Mouse (Mus musculus) c-Kit-positive CD71-positive TER-119-positive erythroid progenitor cells, embryonic 14.5 days (primary cell): ENCODE data around the gene Cebpa.

ENCODE experiments used
- DNase-seq: peaks from one replicate; pipeline ENCODE4 v3.0.0-alpha.2; 2013; ENCODE audit warnings: low spot score

Gene Cebpa

DNA sequence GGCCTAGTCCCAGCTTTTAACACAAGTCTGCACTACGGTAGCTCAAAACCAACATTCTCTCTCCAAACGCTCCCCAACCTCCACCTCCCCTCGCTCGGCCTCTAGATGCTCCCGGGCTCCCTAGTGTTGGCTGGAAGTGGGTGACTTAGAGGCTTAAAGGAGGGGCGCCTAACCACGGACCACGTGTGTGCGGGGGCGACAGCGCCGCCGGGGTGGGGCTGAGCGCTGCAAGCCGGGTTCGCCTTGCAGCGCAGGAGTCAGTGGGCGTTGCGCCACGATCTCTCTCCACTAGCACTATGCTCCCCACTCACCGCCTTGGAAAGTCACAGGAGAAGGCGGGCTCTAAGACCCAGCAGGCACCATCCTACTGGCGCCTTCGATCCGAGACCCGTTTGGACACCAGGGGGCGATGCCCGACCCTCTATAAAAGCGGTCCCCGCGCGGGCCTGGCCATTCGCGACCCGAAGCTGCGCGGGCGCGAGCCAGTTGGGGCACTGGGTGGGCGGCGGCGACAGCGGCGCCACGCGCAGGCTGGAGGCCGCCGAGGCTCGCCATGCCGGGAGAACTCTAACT, at the start of gene Cebpa:
Gene Cebpa (plus strand): TSS at position 453 of the 573 bp plus-strand sequence.
- DNase-seq: peak; percentile 20

DNA sequence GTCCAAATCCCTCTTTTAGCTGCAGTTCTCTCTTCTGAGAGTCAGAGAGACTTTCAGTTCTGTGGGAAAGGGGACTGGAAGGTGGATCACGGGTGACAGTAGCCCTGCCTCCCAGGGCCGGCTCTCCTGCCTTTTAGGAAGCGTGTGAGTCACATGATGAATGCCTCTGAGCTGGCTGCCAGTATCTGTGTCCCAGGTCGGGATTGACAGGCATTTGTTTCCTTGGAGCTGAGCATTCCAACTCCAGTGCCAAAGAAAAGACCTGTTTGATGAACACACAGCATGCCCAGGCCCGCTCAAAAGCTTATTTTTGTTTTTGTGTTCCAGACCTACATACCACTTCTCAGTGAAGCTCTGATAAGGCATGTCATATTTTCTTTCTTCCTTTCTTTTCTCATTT, 42.4 kb upstream of the Cebpa start:
- DNase-seq: no peak

DNA sequence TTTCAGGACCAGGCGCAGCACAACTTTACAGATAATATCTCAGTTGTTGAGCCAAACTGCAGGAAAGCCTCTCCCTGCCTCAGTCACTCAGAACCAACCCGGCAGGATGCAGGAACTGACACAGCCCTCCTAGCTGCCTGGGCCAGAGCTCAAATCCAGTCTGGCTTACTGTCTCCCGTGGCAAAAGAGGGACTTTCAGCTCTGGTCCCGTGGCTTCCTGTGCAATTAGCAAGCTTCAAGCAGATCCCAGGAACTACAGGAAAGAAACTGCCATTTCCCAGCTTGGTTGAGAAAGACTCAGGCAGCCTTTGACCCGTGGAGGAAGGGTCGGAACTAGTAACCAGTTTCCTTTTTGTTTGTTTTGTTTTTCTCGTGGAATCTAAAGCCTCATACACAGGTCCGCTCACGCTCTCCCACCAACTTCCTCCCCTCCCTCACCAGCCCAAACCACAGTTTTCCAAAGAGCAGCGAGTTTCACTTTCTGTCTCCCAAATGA, 38.2 kb upstream of the Cebpa start:
- no peak for DNase-seq

DNA sequence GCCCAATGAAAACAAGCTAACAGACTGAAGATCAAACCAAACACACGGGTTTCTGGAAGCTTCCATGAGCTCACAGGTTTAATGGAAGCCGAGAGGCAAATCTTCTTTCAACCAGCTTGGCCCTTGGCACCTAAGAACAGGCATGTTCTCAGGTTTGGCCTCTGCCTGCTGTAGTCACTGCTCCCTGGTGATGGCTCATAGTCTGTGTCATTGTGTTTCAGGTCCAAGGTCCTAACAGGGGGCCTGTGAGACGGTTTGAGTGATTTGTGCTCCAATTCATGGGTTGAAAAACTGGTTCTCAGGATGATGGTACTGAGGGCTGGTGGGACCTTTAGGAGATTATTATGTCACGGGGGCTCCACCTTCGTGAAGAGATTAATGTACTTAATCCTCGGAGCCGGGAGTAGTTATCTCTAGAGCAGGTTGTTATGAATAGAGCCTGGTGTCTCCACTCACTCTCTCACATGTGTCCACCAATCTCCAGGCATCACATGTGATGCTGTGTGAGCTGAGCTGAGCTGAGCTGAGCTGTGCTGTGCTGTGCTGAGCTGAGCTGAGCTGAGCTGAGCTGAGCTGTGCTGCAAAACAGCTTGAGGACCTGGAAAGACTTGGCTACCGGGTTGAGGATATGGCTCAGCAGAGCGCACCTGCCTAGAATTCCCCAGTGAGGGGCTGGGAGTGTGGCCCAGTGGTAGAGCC, 37.5 kb upstream of the Cebpa start:
- no peak for DNase-seq

DNA sequence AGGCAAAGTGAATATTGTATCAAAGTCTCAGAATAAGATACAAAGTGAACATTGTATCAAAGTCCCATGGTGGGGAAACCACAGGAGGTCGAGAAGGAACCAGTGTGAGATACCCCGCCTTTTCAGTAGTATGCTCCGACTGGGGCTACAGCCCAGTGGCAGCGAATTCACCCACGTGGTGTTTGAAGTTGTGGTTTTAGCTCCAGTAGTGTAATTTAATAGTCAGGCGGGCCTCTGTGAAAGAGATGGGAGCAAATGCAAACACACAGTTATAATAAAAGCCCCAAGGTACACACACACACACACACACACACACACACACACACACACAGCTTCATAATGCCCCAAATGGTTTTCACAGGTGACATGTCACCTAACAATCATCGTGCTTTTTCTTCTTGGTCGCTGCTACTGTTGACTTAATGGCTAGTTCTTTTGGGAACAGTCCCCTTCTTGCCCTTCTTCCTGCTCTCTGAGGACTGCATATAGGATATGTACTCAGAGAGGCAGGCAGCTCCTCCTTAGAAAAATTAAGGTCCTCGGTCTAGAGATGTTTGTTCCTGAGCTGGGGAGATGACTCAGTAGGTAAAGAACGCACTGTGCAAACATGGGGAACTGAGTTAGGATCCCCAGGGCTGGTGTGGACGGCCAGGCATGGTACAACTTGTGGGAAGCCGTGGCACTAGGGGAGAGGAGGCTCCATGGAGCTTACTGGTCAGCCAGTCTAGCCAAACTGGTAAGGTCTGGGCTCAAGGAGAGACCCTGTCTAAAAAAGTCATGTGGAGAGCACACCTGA, 34.3 kb upstream of the Cebpa start:
- no peak for DNase-seq

DNA sequence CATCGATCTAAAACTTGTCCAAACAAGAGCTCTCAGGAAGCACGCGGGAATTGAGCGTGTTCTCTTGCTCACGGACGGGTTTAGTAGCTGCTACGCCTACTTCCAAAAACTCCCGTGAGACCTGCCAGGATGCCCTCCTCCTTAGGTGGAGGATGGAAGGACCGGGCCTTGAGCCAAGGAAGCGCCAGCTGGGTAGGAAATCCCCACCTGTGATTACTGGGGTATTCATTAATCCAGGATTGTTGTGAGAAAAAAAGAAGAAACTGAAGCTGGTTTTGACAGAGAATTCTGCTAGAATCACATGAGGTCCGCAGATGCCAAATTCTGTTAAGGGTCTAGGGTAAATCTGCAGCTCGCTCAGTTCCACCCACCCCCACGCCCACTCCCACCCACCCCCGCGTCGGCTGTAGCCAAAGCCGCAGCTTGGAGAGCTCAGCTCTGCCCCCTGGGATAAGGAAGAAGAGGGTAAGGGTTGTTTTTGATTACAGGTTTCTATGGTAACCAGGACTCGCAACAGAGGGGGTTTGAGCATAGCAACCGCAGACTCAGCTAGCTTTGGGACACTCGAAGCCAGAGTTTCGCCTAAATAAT, 32.7 kb upstream of the Cebpa start:
- no peak for DNase-seq

DNA sequence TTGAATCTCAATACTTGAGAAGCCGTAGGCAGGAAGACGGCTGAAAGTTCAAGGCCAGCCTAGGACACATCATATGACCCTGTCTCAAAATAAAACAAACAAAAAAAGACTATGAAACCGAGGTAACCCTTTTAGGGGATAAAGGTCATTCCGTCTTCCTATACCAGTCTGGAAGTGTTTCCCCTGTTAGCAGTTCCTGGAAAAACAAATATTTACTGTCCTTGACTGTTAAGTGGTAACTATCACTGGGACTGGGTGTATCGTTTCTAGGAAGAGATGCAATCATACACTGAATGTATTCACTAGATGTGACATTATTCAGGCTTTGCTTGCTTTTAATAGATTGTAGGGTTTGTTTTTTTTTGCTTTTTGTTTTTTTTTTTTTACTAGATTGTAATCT, 28.5 kb upstream of the Cebpa start:
- no peak for DNase-seq

DNA sequence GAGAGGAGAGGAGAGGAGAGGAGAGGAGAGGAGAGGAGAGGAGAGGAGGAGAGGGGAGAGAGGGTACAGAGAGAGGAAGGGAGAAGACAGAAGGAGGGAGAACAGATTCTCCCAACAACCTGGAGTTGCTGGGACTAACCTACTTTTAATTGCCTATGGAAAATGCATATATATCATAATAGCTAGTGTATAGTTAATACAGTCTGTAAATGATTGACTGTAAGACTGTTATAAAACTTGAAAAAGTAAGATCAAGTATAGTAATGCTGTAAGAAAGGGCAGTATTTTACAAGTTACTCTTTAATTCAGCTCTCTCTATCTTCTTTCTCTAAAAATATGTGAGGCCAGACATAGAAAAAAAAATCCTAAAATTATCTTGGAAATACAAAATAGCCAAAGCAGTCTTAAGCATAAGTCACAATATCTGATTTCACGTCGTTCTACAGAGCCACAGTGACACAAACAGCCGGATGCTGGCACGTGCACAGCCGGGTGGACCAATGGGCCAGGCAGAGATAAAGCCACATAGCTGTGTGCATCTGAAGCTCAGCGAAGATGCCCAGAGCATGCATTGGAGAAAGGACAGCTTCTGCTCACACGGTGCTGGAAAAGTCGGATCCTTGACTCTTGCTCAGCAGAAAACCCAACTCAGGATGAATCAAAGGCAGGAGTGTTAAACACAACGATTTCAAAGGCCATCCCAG, 24.0 kb upstream of the Cebpa start:
- DNase-seq: no peak

DNA sequence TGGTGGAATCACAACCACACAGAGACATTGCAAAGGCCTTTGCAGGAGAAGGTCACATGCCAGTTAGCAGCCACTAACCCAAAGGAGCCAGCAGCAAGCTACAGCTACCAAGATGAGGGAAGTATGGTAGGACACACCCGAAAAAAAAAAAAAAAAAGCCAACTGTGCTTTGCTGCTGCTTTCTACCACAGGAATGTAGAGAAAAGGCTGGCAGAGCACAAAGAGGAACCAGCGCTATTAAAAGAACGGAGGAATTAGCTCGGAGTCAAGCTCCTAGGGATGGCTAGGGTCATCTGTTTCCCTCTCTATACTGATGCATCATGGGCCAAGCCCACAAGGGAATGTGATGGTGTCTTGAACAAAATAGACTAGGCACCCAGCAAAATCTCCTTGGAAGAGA, 20.3 kb upstream of the Cebpa start:
- no peak for DNase-seq

DNA sequence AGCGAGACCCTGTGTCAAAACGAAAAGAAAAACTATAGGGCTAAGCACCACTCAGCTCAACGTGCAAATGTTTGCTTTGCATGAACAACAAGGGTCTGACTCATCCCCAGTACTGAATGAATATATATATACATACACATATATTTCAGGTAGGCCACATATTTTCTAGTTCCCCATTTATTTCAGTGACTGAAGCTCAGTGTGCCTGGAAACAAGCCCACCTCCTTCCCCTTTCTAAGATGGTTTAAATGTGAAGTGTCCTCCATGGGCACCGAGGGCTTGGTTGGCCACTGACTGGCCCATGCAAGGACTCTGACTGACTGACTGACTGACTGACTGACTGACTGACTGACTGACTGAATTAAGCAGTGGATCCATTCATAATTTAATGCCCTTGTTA, 19.6 kb upstream of the Cebpa start:
- DNase-seq: no peak

DNA sequence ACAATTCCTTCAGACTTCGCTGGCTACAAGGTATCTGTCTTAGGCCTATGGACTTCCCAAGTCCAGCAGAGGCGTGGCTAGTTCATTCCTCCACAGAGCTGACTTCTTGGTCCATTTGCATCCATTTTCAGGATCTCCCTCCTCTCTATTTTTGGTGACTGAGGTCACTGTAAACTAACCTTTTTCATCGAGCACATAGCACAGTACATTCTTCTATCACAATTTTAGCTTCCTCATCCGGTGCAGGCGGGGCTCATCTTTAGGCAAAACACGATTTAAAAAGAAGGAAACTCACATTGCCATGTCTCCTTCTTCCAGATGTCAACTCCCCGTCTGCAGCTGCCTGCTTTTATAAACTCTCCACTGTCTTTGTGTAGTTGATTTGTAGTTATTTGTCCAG, 12.5 kb upstream of the Cebpa start:
- no peak for DNase-seq

DNA sequence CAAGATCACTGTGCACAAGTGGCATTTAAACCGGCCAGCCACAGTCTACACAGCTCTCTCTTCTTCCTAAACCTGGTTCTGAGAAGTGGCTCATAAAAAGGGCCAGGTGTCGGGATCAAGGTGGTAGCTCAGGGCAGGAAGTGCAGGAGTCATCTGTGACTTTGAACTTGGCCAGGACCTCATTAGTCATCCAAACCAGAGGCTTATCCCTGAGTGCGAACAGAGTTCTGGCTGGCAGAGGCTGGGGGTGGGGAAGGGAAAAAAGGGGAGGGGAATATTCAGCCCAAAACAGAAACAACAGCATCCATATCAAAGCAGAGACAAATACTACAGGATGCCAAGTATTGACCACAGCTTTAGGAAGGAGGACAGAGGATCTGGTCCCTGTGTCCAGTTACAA, 11.5 kb upstream of the Cebpa start:
- no peak for DNase-seq

DNA sequence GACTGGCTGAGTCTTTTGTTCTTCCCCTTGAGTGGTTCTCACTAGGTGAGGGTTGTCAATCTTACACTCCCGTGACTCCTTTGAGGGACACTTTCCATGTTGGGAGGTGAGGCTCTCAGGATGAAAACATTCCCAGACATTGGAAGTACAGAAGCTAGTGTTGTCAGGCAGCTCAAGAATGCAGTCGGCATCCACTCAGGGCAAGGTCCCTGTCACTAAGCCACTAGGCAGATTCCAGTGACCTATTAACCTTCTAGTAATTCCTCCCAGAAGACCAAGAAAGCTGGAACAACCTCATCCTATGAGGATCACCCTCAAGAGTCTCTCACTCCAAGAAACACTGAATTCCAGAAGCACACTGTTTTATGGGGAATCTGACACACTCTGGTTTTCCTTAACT, 11.0 kb upstream of the Cebpa start:
- no peak for DNase-seq

DNA sequence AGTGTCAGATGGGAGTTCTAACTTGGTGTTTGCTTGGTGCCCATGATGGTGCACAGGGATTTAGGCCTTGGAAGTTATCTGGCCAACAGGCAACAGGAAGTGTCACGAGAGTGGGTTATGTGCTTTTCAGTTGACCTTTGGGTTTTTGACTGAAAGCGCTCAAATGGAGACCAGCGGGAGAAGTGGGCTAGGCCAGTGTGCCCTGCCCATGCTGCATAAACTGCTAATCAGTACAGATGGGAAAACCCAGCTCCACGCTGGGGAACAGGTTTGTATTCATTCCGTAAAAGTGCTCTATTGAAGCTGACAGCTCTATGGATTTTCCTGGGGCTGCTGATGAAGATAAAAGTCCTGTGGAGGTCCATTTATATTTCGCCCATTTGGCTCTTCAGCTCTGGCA, 10.4 kb upstream of the Cebpa start:
- DNase-seq: no peak

DNA sequence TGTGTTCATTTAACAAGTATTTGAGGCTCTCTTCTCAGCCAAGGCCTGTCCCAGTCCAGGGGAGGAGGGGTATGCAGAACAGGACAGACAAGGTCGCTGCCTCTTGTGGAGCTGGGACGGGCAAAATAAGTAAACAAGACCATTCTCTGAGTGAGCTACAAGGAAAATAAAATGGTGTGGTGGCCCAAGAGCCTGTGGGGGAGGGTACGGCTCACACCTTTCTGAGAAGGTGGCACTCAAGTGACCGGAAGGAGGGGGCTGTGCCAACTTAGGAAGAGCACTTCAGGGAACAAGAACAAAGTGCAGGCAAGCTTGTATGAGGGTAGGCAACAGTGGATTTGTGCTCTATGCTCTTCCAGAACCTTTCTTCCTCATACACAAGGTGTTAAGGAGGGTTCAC, 6.0 kb upstream of the Cebpa start:
- DNase-seq: no peak

DNA sequence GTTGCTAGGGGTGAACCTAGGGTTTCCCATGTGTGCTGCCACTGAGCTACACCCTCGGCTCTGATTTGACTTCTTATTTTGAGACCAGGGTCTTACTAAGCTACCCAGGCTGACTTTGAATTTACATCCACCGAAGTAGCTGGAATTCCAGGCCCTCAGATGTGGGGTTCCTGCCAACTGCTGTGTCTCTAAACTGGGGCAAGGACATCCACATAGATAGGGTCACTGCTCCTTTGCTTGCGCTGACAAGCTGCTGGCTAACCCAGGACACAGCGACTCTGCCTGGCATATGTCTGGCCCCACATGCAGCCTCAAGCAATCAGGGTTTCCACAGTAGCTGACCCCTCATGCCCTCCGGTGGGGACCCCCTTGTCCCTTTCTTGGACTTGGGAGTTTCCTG, 5.4 kb upstream of the Cebpa start:
- no peak for DNase-seq

DNA sequence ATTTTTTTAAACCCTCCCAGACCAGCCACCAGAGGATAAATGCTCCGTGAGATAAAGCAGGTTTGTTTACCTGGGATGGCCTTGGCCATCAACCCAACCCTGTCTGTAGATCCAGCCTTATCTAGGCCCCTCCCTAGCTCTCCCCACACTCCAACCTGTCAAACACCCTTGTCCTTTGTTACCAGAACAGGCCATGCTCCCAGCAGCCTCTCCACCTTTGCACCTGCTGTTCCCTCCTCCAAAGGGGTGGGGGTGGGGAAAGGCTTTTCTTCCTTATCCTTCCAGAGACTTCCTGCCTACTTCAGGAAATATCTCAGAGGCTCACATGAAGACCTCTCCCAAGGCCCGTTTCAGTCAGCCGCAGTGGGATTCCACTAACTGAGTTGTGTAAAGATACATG, 2.6 kb upstream of the Cebpa start:
- no peak for DNase-seq

DNA sequence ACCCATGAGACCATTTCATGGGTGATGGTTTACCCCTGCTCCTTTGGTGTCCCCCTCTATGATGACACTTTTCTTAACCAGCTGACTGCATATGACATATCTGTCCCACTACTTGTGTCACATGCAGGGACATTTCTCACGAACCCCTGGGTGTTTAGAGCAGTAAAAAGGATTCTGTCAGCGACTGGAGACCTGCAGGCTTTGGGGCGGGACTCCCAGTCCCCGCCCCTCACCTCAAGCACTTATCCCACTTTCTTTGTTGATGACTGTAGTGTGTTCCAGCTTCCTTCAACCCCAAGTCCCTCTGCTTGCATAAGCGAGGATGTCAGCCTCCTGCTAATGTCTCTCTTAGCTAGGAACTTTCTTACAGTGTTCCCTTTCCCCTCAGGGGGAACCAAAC, 2.0 kb upstream of the Cebpa start:
- DNase-seq: no peak

DNA sequence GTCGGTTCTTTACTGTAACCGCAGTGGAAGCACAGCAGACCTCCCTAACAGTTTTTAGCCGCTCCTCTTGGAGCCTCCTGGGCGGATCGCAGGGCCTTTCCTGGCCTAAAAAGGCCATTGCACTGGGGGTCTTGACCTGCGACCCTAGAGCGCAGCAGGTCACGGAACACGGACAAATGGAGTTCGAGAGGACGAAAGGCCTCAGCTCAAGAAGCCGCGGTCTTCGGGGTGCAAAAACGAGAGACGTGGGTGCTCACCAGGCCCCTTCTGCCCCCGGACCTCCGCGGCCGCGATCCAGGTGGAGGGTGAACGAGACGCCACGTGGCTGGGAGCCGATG, 1.4 kb upstream of the Cebpa start:
- no peak for DNase-seq

DNA sequence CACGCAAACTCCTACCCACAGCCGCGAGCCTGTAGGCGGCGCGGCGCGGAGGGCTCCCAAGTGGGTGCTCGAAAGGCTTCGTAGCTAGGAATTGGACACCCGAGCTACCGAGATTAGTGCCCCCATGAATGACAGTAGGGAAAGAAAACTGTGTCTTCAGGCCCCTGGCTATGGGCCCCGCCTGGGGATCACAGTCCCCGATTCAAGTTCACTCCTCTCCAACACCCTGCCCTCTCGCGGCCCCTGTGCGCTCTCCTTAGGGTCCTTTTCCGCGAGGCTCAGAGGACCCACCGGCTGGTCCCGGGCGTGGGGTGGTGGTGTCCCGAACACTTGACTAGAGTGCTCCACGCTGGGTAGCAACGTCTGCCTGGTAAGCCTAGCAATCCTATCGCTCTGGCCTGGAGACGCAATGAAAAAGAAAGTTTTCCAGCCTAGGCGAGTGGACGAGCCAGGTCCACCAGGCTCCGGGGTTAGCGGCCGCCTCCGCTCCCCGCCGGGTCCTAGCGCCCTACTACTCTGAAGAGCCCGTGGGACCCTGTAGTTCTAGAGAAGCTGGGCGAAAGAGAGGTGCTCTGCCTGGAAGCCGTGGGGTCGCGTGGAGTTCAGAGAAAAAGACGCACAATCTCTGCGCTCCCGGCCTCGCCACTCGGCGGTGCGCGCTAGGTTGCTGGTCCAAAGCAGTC, 853 bp upstream of the Cebpa start:
- DNase-seq: peak; percentile 12

DNA sequence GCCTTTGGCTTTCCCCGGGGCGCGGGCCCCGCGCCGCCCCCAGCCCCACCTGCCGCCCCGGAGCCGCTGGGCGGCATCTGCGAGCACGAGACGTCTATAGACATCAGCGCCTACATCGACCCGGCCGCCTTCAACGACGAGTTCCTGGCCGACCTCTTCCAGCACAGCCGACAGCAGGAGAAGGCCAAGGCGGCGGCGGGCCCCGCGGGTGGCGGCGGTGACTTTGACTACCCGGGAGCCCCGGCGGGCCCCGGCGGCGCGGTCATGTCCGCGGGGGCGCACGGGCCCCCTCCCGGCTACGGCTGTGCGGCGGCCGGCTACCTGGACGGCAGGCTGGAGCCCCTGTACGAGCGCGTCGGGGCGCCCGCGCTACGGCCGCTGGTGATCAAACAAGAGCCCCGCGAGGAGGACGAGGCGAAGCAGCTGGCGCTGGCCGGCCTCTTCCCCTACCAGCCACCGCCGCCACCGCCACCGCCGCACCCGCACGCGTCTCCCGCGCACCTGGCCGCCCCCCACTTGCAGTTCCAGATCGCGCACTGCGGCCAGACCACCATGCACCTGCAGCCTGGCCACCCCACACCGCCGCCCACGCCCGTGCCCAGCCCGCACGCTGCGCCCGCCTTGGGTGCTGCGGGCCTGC, 533 bp downstream of the Cebpa start:
- no peak for DNase-seq
